Mouse (Mus musculus) WW6 (cell line): Measurements from ENCODE around the gene Csk.

ENCODE experiments used
- DNase-seq: peaks from one replicate; pipeline ENCODE4 v3.0.0-alpha.2; 2013; ENCODE audit warnings: low read depth, low spot score

Csk gene

GRCm38 (mm10) chr9:57653283-57653682 lies at the start of gene Csk:
Csk (minus strand) TSS chr9:57653631.
- no peak for DNase-seq

- DNase-seq: no peak
Observed at GRCm38 (mm10) chr9:57698466-57699150, 45.2 kb upstream of the Csk start.

GRCm38 (mm10) chr9:57697380-57697779 lies 43.9 kb upstream of the Csk start:
- DNase-seq: no peak

DNA sequence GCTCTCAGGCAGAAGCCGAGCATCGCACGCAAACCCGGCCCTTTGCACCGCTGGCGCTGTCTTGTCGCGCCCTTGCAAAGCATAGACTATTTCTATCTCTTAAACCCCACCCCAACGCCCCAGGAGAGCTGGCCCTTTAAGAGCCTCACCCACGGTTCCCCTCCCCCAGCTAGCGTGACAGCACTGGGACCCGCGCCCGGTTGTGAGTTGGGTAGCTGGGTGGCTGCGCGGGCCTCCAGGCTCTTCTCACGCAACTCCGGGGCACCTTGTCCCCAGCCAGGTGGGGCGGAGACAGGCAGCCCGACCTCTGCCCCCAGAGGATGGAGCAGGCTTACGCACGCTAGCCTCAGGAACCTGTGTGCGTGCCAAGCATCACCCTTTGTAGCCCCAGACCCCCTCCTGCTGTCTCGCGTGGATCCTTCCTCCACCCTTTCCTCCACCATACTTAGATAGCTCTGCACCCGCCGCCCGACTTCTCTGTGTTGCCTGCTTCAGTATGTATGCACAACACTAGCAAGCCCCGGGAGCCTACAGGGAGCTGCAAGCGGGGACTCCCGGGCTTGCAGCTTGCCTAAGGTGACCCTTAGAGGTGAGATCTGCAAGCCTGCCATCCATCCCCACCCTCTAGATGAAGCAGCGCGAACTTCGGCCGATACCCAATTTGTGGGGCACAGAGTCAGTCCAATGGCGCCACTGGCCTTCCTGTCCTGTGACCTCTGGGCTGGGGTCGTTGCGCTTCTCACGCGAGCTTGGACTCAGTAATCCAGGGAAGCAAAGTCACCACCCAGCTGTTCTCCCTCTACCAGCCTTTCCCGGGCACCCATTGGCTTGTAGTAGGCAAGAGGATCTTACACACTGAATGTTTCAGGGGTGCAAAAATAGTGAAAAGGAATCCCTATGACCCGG lies 43.2 kb upstream of the Csk start:
- DNase-seq: peak; percentile 24

DNA sequence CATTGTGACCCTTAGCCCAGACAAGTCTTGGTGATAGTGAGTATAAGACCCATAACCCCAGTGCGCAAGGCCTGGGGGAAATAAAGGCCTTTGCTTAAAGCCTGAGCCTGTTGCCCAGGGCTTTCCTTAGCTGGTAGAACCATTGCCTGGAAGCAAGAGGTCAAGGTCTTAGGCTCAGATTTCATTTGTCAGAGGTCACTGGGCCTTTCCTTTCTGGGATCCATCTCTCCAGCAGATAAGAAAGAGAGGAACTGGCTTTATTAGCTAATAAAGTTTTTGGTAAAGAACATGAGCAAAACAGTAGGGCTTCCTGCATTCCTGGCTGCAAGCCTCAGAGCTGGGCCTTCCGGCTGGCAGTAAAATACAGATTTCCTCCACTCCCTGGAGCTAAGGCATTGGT lies 40.7 kb upstream of the Csk start:
- DNase-seq: no peak

DNA sequence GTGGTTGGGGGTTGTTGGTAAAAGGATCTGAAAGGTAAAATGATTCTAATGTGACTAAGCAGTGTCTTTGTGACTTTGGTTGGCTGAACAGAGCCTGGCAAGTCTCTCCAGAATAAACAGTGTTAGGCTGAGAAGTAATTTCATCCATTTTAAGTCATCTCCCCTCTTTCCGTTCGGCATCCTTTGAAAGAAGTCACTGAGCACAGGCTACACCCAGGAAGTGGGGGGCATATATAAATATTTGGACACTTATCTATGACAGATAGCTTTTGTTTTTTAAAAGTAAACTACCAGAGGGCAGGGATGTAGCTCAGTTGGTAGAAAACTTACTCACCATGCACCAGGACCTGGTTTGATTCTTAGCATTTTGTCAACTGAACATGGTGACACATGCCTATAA lies 35.2 kb upstream of the Csk start:
- DNase-seq: no peak

DNA sequence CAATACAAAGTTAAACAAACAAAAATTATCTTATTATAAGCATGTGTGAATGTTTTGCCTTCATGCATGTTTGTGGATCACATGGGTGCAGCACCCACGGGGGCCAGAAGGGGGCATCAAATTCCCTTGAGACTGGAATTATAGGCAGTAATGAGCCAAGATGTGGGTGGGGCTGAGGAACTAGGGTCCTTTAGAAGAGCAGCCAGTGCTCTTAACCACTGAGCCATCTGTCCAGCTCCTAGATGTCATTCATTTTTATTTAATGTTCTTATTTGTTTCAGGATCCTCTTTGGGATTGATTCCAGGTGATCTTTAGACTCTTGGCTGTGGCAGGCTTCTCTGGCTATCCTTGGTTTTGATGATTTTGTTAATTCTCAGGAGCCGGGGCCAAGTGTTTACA lies 34.7 kb upstream of the Csk start:
- DNase-seq: peak; percentile 24

- no peak for DNase-seq
Observed at GRCm38 (mm10) chr9:57687751-57688150, 34.3 kb upstream of the Csk start, which contains the start of gene Cyp1a1. Cyp1a1 (plus strand) TSS chr9:57687928.

GRCm38 (mm10) chr9:57686011-57686410 lies 32.6 kb upstream of the Csk start:
- no peak for DNase-seq

DNA sequence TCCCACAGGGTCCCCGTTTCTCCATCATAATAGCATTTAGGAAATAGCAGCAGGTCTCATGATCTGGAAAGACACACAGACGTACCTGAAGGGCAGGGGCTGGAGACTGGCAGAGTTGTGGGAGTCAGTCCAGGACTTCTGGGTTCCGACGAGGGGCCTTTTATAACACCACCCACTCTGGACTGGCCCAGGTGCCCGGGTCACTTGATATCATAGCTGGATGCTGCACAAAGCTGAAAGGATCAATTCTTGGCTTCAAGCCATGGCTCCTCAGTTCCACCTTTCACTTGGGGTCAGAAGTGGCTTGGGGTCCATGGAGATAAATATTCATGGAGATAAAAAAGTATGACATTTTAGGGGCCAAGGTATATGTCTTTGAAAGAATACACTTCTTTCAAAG lies 30.1 kb upstream of the Csk start, which contains the start of gene Cyp1a2:
TSS of gene Cyp1a2 (minus strand) at position 184 of the 400 bp plus-strand sequence.
- no peak for DNase-seq

DNA sequence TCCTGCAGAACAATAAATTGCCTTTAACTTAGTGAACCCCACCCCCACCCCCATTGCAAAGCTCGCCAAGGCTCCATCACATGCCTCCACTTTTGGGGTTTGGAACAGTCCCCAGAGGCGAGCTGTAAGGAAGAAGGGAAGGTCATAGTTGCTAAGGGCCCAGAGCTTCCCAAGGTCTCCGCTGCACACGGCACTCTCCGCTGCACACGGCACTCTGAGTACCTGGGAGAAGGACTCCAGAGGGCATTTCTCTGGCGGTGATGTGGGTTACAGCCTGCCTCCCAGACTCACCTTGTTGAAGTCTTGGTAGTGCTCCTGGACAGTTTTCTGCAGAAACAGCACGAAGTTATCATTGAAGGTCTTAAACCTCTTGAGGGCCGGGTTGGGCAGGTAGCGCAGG lies 28.0 kb upstream of the Csk start:
- no peak for DNase-seq

- no peak for DNase-seq
Observed at GRCm38 (mm10) chr9:57671500-57671899, 18.1 kb upstream of the Csk start.

- no peak for DNase-seq
Observed at GRCm38 (mm10) chr9:57671037-57671436, 17.6 kb upstream of the Csk start.

GRCm38 (mm10) chr9:57669566-57669965 lies 16.1 kb upstream of the Csk start:
- DNase-seq: no peak

- DNase-seq: no peak
Observed at GRCm38 (mm10) chr9:57668277-57668676, 14.8 kb upstream of the Csk start.

- no peak for DNase-seq
Observed at GRCm38 (mm10) chr9:57667817-57668216, 14.4 kb upstream of the Csk start.

- DNase-seq: no peak
Observed at GRCm38 (mm10) chr9:57667136-57667535, 13.7 kb upstream of the Csk start.

GRCm38 (mm10) chr9:57666536-57666935 lies 13.1 kb upstream of the Csk start:
- no peak for DNase-seq

GRCm38 (mm10) chr9:57664616-57665015 lies 11.2 kb upstream of the Csk start:
- no peak for DNase-seq

DNA sequence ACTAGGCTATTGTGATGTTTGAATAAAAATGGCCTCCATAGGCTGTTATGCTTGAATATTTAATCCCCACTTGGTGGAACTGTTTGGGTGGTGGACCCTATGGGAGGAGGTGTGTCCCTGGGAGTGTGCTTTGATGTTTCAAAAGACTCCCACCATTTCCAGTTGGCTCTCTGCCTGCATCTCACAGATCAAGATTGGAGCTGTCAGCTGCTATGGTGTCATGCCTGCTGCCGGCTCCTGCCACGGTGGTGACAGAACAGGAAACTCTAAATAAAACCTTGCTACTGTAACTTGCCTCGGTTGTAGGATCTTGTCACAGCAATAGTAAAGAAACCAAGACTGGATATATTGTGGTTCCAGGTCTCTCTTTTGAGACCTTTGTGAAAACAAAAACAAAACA lies 8.1 kb upstream of the Csk start:
- no peak for DNase-seq

DNA sequence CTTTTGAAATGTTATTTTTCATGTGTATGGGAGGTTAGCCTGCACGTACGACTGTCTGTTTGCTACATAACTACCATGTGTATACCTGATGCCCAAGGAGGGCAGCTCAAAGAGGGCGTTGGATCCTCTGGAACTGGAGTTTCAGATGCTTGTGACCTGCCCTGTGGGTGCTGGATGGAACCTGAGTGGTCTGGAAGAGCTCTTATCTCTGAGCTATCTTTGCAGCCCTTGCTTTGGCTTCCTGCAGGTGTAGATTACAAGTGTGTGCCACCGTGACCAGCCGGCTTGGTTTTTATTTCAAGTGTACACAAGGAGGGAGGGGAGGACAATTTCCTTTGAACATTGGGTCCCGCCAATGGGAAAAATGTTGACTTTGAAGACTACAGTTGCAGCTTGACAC lies 7.1 kb upstream of the Csk start:
- no peak for DNase-seq

- no peak for DNase-seq
Observed at GRCm38 (mm10) chr9:57659774-57660173, 6.3 kb upstream of the Csk start.

DNA sequence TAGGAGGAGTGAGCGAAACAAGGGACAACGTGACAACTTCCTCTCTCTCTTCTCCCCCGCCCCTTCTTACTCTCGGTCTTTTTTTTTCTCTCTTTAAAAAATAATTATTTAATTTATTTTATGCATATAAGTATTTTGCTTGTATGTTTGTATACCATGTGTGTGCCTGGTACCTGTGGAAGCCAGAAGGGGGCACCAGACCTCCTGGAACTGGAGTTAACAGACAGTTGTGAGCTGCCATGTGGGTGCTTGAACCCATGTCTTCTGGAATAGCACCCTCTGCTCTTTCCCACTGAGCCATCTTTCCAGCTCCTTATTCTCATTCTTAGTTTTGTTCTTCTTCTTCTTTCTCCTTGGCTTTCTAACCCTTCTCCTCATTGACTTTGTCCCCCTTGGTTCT lies 5.5 kb upstream of the Csk start:
- no peak for DNase-seq
